Mouse (Mus musculus) adrenal gland, adult 18-20 months (tissue): ENCODE results near the gene Gm10778. TPM values are rescaled to one million over a fixed set of nuclear protein-coding genes. Genes with fewer than 3 reads are reported as not detected.

Experiments used
- DNase-seq, 2 experiments: peaks; one replicate each; pipeline ENCODE4 v3.0.0; 2021 to 2022; ENCODE audit warnings: low spot score in 2 of 2
- long read RNA-seq, 2 experiments: library from polyadenylated mRNA; stranded (forward); transcript quantifications; one replicate each; pipeline ENCODE4 v2.0.0; 2021
- total RNA-seq, 2 experiments: library from RNA; stranded (reverse); gene quantifications; 1 replicate in 1 of 2; 2 replicates in 1 of 2; pipeline ENCODE4 v1.2.3; 2021

The Gm10778 gene
- total RNA-seq = 1 to 10 TPM; 2.4 to 2.8 TPM
- long read RNA-seq, experiment 1 = 0 reads
- long read RNA-seq, experiment 2, full-length matches to known transcripts = 3 of 3 reads
- long read RNA-seq, experiment 2, partial matches to known transcripts = 0 of 3 reads
- long read RNA-seq, experiment 2, other reads (novel, unspliced or antisense) = 0 of 3 reads

GRCm38 (mm10) chr10:81648803-81649775 lies at the start of gene Gm10778:
Gm10778 (plus strand) TSS chr10:81649059.
- DNase-seq = peak; percentile 78

- DNase-seq = no peak
These were observed 49.2 kb upstream of the Gm10778 start for GRCm38 (mm10) chr10:81599630-81600029.

- no peak for DNase-seq
These were observed 48.8 kb upstream of the Gm10778 start for GRCm38 (mm10) chr10:81600096-81600495.

- DNase-seq = peak; percentile 93 to 94
These were observed 48.1 kb upstream of the Gm10778 start, which contains the start of gene Tle6 for GRCm38 (mm10) chr10:81600738-81601203. Tle6 (minus strand) TSS chr10:81601073.

GRCm38 (mm10) chr10:81601396-81601905 lies 47.4 kb upstream of the Gm10778 start:
- no peak for DNase-seq

- no peak for DNase-seq
These were observed 46.1 kb upstream of the Gm10778 start for GRCm38 (mm10) chr10:81602741-81603151.

- no peak for DNase-seq
These were observed 44.6 kb upstream of the Gm10778 start for GRCm38 (mm10) chr10:81604019-81604967.

- DNase-seq = peak; percentile 81 to 84
These were observed 43.7 kb upstream of the Gm10778 start for GRCm38 (mm10) chr10:81604968-81605665.

- no peak for DNase-seq
These were observed 43.2 kb upstream of the Gm10778 start for GRCm38 (mm10) chr10:81605666-81605973.

- peak; percentile 80 to 82 for DNase-seq
These were observed 42.7 kb upstream of the Gm10778 start, which contains the start of gene BC025920 for GRCm38 (mm10) chr10:81605974-81606751. BC025920 (plus strand) TSS chr10:81606270.

- DNase-seq = no peak
These were observed 40.6 kb upstream of the Gm10778 start for GRCm38 (mm10) chr10:81608308-81608707.

- no peak for DNase-seq
These were observed 36.1 kb upstream of the Gm10778 start for GRCm38 (mm10) chr10:81612779-81613178.

- no peak for DNase-seq
These were observed 33.4 kb upstream of the Gm10778 start for GRCm38 (mm10) chr10:81615486-81615885.

GRCm38 (mm10) chr10:81619976-81620375 lies 28.9 kb upstream of the Gm10778 start:
- DNase-seq = no peak

GRCm38 (mm10) chr10:81620786-81621185 lies 28.1 kb upstream of the Gm10778 start:
- no peak for DNase-seq

GRCm38 (mm10) chr10:81623441-81623840 lies 25.4 kb upstream of the Gm10778 start:
- no peak for DNase-seq

GRCm38 (mm10) chr10:81626101-81626993 lies 22.5 kb upstream of the Gm10778 start:
- no peak for DNase-seq
